Mouse (Mus musculus) hindbrain, embryonic 13.5 days (tissue): Measurements from ENCODE around the gene Tmem253. TPM values are rescaled to one million over a fixed set of nuclear protein-coding genes. Genes with fewer than 3 reads are reported as not detected.

Source experiments
- ATAC-seq: fragments of 200-750 bp; cut with Nextera tagmentation; 2 replicates; pipeline ENCODE4 v1.8.0; 2017; ENCODE audit warnings: moderate TSS enrichment; ENCODE audit not compliant: low FRiP score
- H3K27ac ChIP-seq: fragments of 300-500 bp; sonication (generic); 2 replicates; pipeline ENCODE4 v1.5.1; 2015; ENCODE audit warnings: inconsistent platforms, mild to moderate bottlenecking, moderate library complexity
- H3K27me3 ChIP-seq: fragments of 300-500 bp; sonication (generic); 2 replicates; pipeline ENCODE4 v1.6.1; 2015; ENCODE audit warnings: mild to moderate bottlenecking, inconsistent platforms
- H3K36me3 ChIP-seq: fragments of 300-500 bp; sonication (generic); 2 replicates; pipeline ENCODE4 v1.6.1; 2015; ENCODE audit warnings: mild to moderate bottlenecking, inconsistent platforms
- H3K4me1 ChIP-seq: fragments of 300-500 bp; sonication (generic); replicated peaks from 2 replicates; pipeline ENCODE4 v1.6.1; 2015; ENCODE audit warnings: inconsistent platforms
- H3K4me2 ChIP-seq: fragments of 300-500 bp; sonication (generic); 2 replicates; pipeline ENCODE4 v1.6.1; 2015; ENCODE audit warnings: inconsistent platforms, mild to moderate bottlenecking, moderate library complexity
- H3K4me3 ChIP-seq: fragments of 300-500 bp; sonication (generic); 2 replicates; pipeline ENCODE4 v1.5.1; 2015; ENCODE audit warnings: mild to moderate bottlenecking, inconsistent platforms
- H3K9ac ChIP-seq: fragments of 300-500 bp; sonication (generic); 2 replicates; pipeline ENCODE4 v1.6.1; 2015; ENCODE audit warnings: mild to moderate bottlenecking, inconsistent platforms
- H3K9me3 ChIP-seq: fragments of 300-500 bp; sonication (generic); 2 replicates; pipeline ENCODE4 v1.6.1; 2016; ENCODE audit warnings: inconsistent platforms
- WGBS: fragments of 180-500 bp; shearing (Covaris S2); methylation state at CpG from one replicate; pipeline ENCODE4 v1.1.7; 2015; 5-methylcytosine and 5-hydroxymethylcytosine counted together
- polyA plus RNA-seq: library from polyadenylated mRNA; unstranded; fragments of >200 nt; fragmentation: Nextera tagmentation; extraction: Ambion mirVana; gene quantifications from 2 replicates; pipeline ENCODE4 v1.2.1, GENCODE M21; 2015

Gene Tmem253
- polyA plus RNA-seq, 1 experiment from 2014 or later = 0.84 TPM

- peak overlapping the region; percentile 39 for H3K4me3 ChIP-seq
- 42% methylated on average over 6 of the region's 6 CpGs for WGBS
- peak overlapping the region; percentile 98 for H3K27ac ChIP-seq
- no peaks in the 10 kb centered on the region for H3K9me3 ChIP-seq
- peak overlapping the region; percentile 75 for H3K9ac ChIP-seq
- no peaks in the 10 kb centered on the region for H3K27me3 ChIP-seq
- peaks cover 42% of the 10 kb centered on the region for H3K36me3 ChIP-seq
- no peak for ATAC-seq
- peaks cover 76% of the 10 kb centered on the region for H3K4me1 ChIP-seq
- peak overlapping the region; percentile 73 for H3K4me2 ChIP-seq
Observed at GRCm38 (mm10) chr14:52009841-52010240, 5.6 kb upstream of the Tmem253 start.

- H3K27me3 ChIP-seq = no peaks in the 10 kb centered on the region
- peak overlapping the region; percentile 39 for H3K4me3 ChIP-seq
- peaks cover 76% of the 10 kb centered on the region for H3K4me1 ChIP-seq
- peak overlapping the region; percentile 75 for H3K9ac ChIP-seq
- H3K27ac ChIP-seq = peak overlapping the region; percentile 98
- WGBS = under 1% methylated on average over 9 of the region's 9 CpGs
- no peaks in the 10 kb centered on the region for H3K9me3 ChIP-seq
- ATAC-seq = peak; percentile 80
- peak overlapping the region; percentile 73 for H3K4me2 ChIP-seq
- peaks cover 35% of the 10 kb centered on the region for H3K36me3 ChIP-seq
Observed at GRCm38 (mm10) chr14:52010446-52011111, 4.9 kb upstream of the Tmem253 start.

GRCm38 (mm10) chr14:52011683-52012082, 3.8 kb upstream of the Tmem253 start:
- H3K27ac ChIP-seq = peak overlapping the region; percentile 98
- no peak overlapping the region for H3K4me3 ChIP-seq
- peak overlapping the region; percentile 73 for H3K4me2 ChIP-seq
- 29% methylated on average over 1 of the region's 1 CpGs for WGBS
- ATAC-seq = no peak
- H3K4me1 ChIP-seq = peaks cover 82% of the 10 kb centered on the region
- no peaks in the 10 kb centered on the region for H3K27me3 ChIP-seq
- peaks cover 24% of the 10 kb centered on the region for H3K36me3 ChIP-seq
- H3K9ac ChIP-seq = 0 out of 2 replicates have a peak overlapping the region, but pooled peaks have one; percentile 20
- H3K9me3 ChIP-seq = no peaks in the 10 kb centered on the region

- Histone ChIP-seq H3K27me3 (no peaks in the 10 kb centered on the region), H3K9ac (peak overlapping the region; percentile 88; the same call in 1 of the 2 replicates), H3K27ac (peak overlapping the region; percentile 98), H3K4me2 (peak overlapping the region; percentile 73), H3K4me3 (peak overlapping the region; percentile 62; the same call in 1 of the 2 replicates), H3K36me3 (peaks cover 20% of the 10 kb centered on the region), H3K9me3 (no peaks in the 10 kb centered on the region), H3K4me1 (peaks cover 85% of the 10 kb centered on the region)
- 43% methylated on average over 4 of the region's 4 CpGs for WGBS
- ATAC-seq = no peak
Observed at GRCm38 (mm10) chr14:52012085-52012484, 3.4 kb upstream of the Tmem253 start.

GRCm38 (mm10) chr14:52012553-52012952, 2.9 kb upstream of the Tmem253 start:
- WGBS = 34% methylated on average over 5 of the region's 5 CpGs
- H3K4me3 ChIP-seq = peak overlapping the region; percentile 62
- H3K4me2 ChIP-seq = peak overlapping the region; percentile 73
- peak overlapping the region; percentile 98 for H3K27ac ChIP-seq
- no peaks in the 10 kb centered on the region for H3K27me3 ChIP-seq
- peaks cover 81% of the 10 kb centered on the region for H3K4me1 ChIP-seq
- no peak for ATAC-seq
- no peaks in the 10 kb centered on the region for H3K9me3 ChIP-seq
- H3K9ac ChIP-seq = peak overlapping the region; percentile 88
- H3K36me3 ChIP-seq = peaks cover 15% of the 10 kb centered on the region

GRCm38 (mm10) chr14:52013021-52013610, 2.3 kb upstream of the Tmem253 start:
- ATAC-seq = no peak
- 21% methylated on average over 8 of the region's 8 CpGs for WGBS
- Histone ChIP-seq H3K9ac (peak overlapping the region; percentile 88), H3K4me2 (peak overlapping the region; percentile 73), H3K4me3 (peak overlapping the region; percentile 62), H3K4me1 (peaks cover 80% of the 10 kb centered on the region), H3K36me3 (peaks cover 14% of the 10 kb centered on the region), H3K27ac (peak overlapping the region; percentile 98), H3K27me3 (no peaks in the 10 kb centered on the region), H3K9me3 (no peaks in the 10 kb centered on the region)

GRCm38 (mm10) chr14:52013771-52014219, 1.7 kb upstream of the Tmem253 start:
- WGBS = under 1% methylated on average over 11 of the region's 24 CpGs

GRCm38 (mm10) chr14:52014271-52014760, 1.1 kb upstream of the Tmem253 start:
- 0% methylated on average over 1 of the region's 80 CpGs for WGBS
- peak overlapping the region; percentile 62 for H3K4me3 ChIP-seq
- no peaks in the 10 kb centered on the region for H3K9me3 ChIP-seq
- peak overlapping the region; percentile 98 for H3K27ac ChIP-seq
- H3K27me3 ChIP-seq = no peaks in the 10 kb centered on the region
- H3K9ac ChIP-seq = peak overlapping the region; percentile 88
- H3K4me2 ChIP-seq = peak overlapping the region; percentile 73
- peaks cover 79% of the 10 kb centered on the region for H3K4me1 ChIP-seq
- ATAC-seq = peak; percentile 0; the same call in 1 of the 2 replicates
- peaks cover 4% of the 10 kb centered on the region for H3K36me3 ChIP-seq

More at GRCm38 (mm10) chr14:52013771-52014219, 1.7 kb upstream of the Tmem253 start:
- ATAC-seq = peak; percentile 11; the same call in 1 of the 2 replicates
- H3K27me3 ChIP-seq = no peaks in the 10 kb centered on the region
- peak overlapping the region; percentile 73 for H3K4me2 ChIP-seq
- H3K9me3 ChIP-seq = no peaks in the 10 kb centered on the region
- peaks cover 80% of the 10 kb centered on the region for H3K4me1 ChIP-seq
- peak overlapping the region; percentile 62 for H3K4me3 ChIP-seq
- H3K36me3 ChIP-seq = peaks cover 7% of the 10 kb centered on the region
- peak overlapping the region; percentile 88 for H3K9ac ChIP-seq
- H3K27ac ChIP-seq = peak overlapping the region; percentile 98

- ATAC-seq = peak; percentile 5; the same call in 1 of the 2 replicates
- Histone ChIP-seq H3K27me3 (no peaks in the 10 kb centered on the region), H3K4me3 (peak overlapping the region; percentile 62), H3K4me1 (peaks cover 73% of the 10 kb centered on the region), H3K36me3 (no peaks in the 10 kb centered on the region), H3K9me3 (no peaks in the 10 kb centered on the region), H3K9ac (peak overlapping the region; percentile 88), H3K4me2 (peak overlapping the region; percentile 61), H3K27ac (peak overlapping the region; percentile 98)
- 1% methylated on average over 20 of the region's 28 CpGs for WGBS
Observed at GRCm38 (mm10) chr14:52014761-52015311, 622 bp upstream of the Tmem253 start.

GRCm38 (mm10) chr14:52016625-52017405, 1.4 kb downstream of the Tmem253 start:
- WGBS = 68% methylated on average over 13 of the region's 13 CpGs
- Histone ChIP-seq H3K27ac (peak overlapping the region; percentile 24; the same call in 1 of the 2 replicates), H3K36me3 (no peaks in the 10 kb centered on the region), H3K27me3 (no peaks in the 10 kb centered on the region), H3K4me3 (no peak overlapping the region), H3K4me1 (peaks cover 67% of the 10 kb centered on the region), H3K9ac (peak overlapping the region; percentile 9; the same call in 1 of the 2 replicates), H3K9me3 (no peaks in the 10 kb centered on the region), H3K4me2 (no peak overlapping the region)
- ATAC-seq = no peak

- H3K27ac ChIP-seq = no peak overlapping the region
- H3K4me3 ChIP-seq = no peak overlapping the region
- peaks cover 62% of the 10 kb centered on the region for H3K4me1 ChIP-seq
- no peak for ATAC-seq
- 85% methylated on average over 4 of the region's 4 CpGs for WGBS
- no peak overlapping the region for H3K9ac ChIP-seq
- no peak overlapping the region for H3K4me2 ChIP-seq
- no peaks in the 10 kb centered on the region for H3K9me3 ChIP-seq
- H3K36me3 ChIP-seq = no peaks in the 10 kb centered on the region
- H3K27me3 ChIP-seq = no peaks in the 10 kb centered on the region
Observed at GRCm38 (mm10) chr14:52017662-52018061, 2.2 kb downstream of the Tmem253 start.
